Mouse (Mus musculus) neural tube, embryonic 11.5 days (tissue): ENCODE results near the gene Chmp4b. TPM values are rescaled to one million over a fixed set of nuclear protein-coding genes. Genes with fewer than 3 reads are reported as not detected.

Source experiments
- ATAC-seq: fragments of 200-750 bp; cut with Nextera tagmentation; 2 replicates; pipeline ENCODE4 v1.8.0; 2017; ENCODE audit warnings: moderate number of reproducible peaks, mild to moderate bottlenecking, moderate TSS enrichment, moderate library complexity; ENCODE audit not compliant: insufficient read depth, low FRiP score, low TSS enrichment
- DNase-seq: peaks from one replicate; pipeline ENCODE4 v3.0.0-alpha.2; 2015; ENCODE audit warnings: low spot score
- H3K27ac ChIP-seq: fragments of 300-500 bp; sonication (generic); 2 replicates; pipeline ENCODE4 v1.5.1; 2014; ENCODE audit warnings: low read depth, mild to moderate bottlenecking, low read length
- H3K27me3 ChIP-seq: fragments of 300-500 bp; sonication (generic); 2 replicates; pipeline ENCODE4 v1.6.1; 2014; ENCODE audit warnings: mild to moderate bottlenecking, low read length, mixed read lengths; ENCODE audit not compliant: control insufficient read depth, insufficient read depth
- H3K36me3 ChIP-seq: fragments of 300-500 bp; sonication (generic); 2 replicates; pipeline ENCODE4 v1.6.1; 2014; ENCODE audit warnings: mild to moderate bottlenecking, low read length, moderate library complexity, mixed read lengths; ENCODE audit not compliant: control insufficient read depth, insufficient read depth
- H3K4me1 ChIP-seq: fragments of 300-500 bp; sonication (generic); 2 replicates; pipeline ENCODE4 v1.6.1; 2014; ENCODE audit warnings: low read length, mixed read lengths; ENCODE audit not compliant: control insufficient read depth, insufficient read depth
- H3K4me2 ChIP-seq: fragments of 300-500 bp; sonication (generic); 2 replicates; pipeline ENCODE4 v1.6.1; 2014; ENCODE audit warnings: low read depth, mild to moderate bottlenecking, moderate library complexity
- H3K4me3 ChIP-seq: fragments of 300-500 bp; sonication (generic); 2 replicates; pipeline ENCODE4 v1.5.1; 2014; ENCODE audit warnings: low read depth, low read length
- H3K9ac ChIP-seq: fragments of 300-500 bp; sonication (generic); 2 replicates; pipeline ENCODE4 v1.6.1; 2014; ENCODE audit warnings: mild to moderate bottlenecking, low read length
- H3K9me3 ChIP-seq: fragments of 300-500 bp; sonication (generic); 2 replicates; pipeline ENCODE4 v1.6.1; 2016; ENCODE audit warnings: low read length; ENCODE audit not compliant: control insufficient read depth
- WGBS: fragments of 180-500 bp; shearing (Covaris S2); extraction: QIAGEN DNeasy Blood & Tissue Kit; methylation state at CpG from one replicate; pipeline ENCODE4 v1.1.7; 2014; 5-methylcytosine and 5-hydroxymethylcytosine counted together
- polyA plus RNA-seq: library from polyadenylated mRNA; unstranded; fragments of >200 nt; fragmentation: Nextera tagmentation; extraction: Ambion mirVana; gene quantifications from 2 replicates; pipeline ENCODE4 v1.2.1, GENCODE M21; 2014

The Chmp4b gene
- polyA plus RNA-seq, 1 experiment from 2014 or later = 10.5 TPM

GRCm38 (mm10) chr2:154712271-154712677, 60.8 kb downstream of the Chmp4b start:
- Histone ChIP-seq H3K9me3 (no peaks in the 10 kb centered on the region), H3K4me1 (no peaks in the 10 kb centered on the region), H3K36me3 (no peaks in the 10 kb centered on the region), H3K4me3 (no peak overlapping the region), H3K4me2 (no peak overlapping the region), H3K9ac (no peak overlapping the region), H3K27ac (no peak overlapping the region), H3K27me3 (no peaks in the 10 kb centered on the region)
- DNase-seq = peak; percentile 68
- WGBS = 41% methylated on average over 5 of the region's 5 CpGs
- no peak for ATAC-seq

GRCm38 (mm10) chr2:154713083-154713482, 61.6 kb downstream of the Chmp4b start:
- ATAC-seq (no peak), DNase-seq (peak; percentile 12)
- Histone ChIP-seq H3K4me3 (no peak overlapping the region), H3K4me1 (no peaks in the 10 kb centered on the region), H3K36me3 (no peaks in the 10 kb centered on the region), H3K27ac (no peak overlapping the region), H3K4me2 (no peak overlapping the region), H3K9ac (no peak overlapping the region), H3K9me3 (no peaks in the 10 kb centered on the region), H3K27me3 (no peaks in the 10 kb centered on the region)
- 68% methylated on average over 6 of the region's 6 CpGs for WGBS

DNA sequence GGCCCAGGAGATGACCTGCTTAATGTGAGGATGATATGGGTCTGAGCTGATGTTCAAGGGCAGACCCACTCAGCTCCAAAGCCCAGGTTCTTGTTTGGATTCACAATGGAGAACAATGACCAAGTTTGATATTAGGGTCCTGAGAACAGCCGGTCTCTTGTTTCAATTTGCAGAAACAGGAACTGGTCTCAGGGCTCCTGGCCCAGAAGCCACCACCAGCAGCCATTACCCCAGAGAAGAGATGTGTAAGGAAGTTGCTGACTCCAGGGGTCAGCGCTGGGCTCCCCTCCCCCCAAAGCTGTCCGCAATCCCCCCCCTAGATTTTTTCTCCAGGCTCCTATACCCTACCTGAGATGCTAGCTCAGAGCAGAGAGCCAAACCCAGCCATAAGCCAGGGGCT, 62.5 kb downstream of the Chmp4b start:
- Histone ChIP-seq H3K9ac (no peak overlapping the region), H3K4me1 (no peaks in the 10 kb centered on the region), H3K9me3 (no peaks in the 10 kb centered on the region), H3K27me3 (no peaks in the 10 kb centered on the region), H3K4me2 (no peak overlapping the region), H3K4me3 (no peak overlapping the region), H3K36me3 (no peaks in the 10 kb centered on the region), H3K27ac (no peak overlapping the region)
- ATAC-seq (no peak), DNase-seq (no peak)
- WGBS = 80% methylated on average over 3 of the region's 3 CpGs

DNA sequence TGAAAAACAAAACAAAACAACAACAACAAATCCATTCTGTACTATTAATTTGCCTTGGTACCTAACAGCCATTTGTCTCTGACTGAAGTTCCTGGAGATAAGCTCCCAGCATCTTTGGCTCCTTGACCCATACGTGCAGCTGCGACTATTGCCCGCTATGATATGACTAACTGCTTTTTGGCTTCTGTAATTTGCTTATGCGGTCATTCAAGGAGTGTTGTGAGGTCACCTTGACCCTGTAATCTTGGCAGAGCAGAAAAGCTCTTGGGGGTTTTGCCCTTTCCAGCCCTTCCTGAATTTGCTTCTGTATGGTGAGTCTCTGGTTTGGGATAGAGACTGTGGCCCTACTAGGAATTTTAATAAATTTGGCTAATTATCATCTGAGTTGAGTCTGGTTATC, 65.1 kb downstream of the Chmp4b start:
- Histone ChIP-seq H3K27me3 (no peaks in the 10 kb centered on the region), H3K4me3 (no peak overlapping the region), H3K4me2 (no peak overlapping the region), H3K9me3 (no peaks in the 10 kb centered on the region), H3K36me3 (no peaks in the 10 kb centered on the region), H3K27ac (no peak overlapping the region), H3K9ac (no peak overlapping the region), H3K4me1 (no peaks in the 10 kb centered on the region)
- DNase-seq (no peak), ATAC-seq (no peak)
- 91% methylated on average over 4 of the region's 4 CpGs for WGBS

DNA sequence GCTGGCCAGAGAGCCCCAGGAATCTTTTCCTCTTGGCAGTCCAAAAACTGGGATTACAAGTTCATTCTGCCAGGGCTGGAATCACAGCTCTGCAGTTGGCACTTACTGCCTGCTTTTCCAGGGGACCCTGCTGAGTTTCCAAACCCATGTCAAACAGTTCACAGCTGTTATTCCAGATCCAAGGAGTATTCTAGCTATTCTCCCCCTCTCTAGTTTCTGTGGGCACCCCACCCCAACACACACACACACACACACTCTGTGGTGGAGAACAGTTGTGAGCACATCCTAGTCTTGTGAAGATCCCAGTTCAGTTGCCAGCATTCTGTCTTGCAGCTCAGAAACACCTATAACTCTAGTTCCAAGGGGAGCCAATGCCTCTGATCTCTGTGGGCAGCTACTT, 65.6 kb downstream of the Chmp4b start:
- no peak overlapping the region for H3K4me2 ChIP-seq
- H3K4me3 ChIP-seq = no peak overlapping the region
- DNase-seq = no peak
- H3K27ac ChIP-seq = no peak overlapping the region
- no peak for ATAC-seq
- no peaks in the 10 kb centered on the region for H3K4me1 ChIP-seq
- no peaks in the 10 kb centered on the region for H3K27me3 ChIP-seq
- no peaks in the 10 kb centered on the region for H3K9me3 ChIP-seq
- no peaks in the 10 kb centered on the region for H3K36me3 ChIP-seq
- no peak overlapping the region for H3K9ac ChIP-seq

DNA sequence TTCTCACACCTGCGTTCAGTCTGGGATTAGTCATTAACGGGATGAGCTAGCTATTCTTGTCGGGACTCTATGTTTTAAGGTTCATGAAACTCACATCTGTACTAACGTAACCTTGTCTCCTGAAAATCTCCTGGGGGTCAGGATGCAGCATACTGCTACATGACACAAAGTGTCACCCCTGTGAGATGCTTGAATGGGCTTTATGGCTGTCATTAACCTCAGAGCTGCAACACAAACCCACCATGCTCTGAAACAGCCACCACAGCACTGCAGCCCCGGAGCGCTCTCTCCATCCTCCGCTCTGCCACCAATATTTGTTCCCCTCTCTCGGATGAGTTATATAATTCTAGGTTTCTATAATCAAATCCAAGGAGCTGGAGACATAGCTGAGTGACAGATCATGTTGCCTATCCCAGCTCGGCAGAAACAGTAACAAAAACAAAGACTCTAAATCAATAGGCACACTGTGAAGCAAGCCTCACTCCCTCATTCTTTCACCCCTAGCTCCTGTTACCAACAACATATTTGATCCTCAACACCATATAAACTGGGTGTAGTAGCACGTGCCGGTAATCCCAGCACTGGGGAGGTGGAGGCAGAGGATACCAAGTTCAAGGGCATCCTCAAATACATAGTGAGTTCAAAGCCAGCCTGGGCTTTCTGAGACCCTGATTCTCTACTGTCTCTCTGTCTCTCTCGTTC, 67.5 kb downstream of the Chmp4b start:
- ATAC-seq = no peak
- H3K4me2 ChIP-seq = no peak overlapping the region
- DNase-seq = no peak
- no peaks in the 10 kb centered on the region for H3K4me1 ChIP-seq
- no peaks in the 10 kb centered on the region for H3K9me3 ChIP-seq
- 70% methylated on average over 12 of the region's 12 CpGs for WGBS
- no peaks in the 10 kb centered on the region for H3K36me3 ChIP-seq
- no peaks in the 10 kb centered on the region for H3K27me3 ChIP-seq
- no peak overlapping the region for H3K9ac ChIP-seq
- no peak overlapping the region for H3K4me3 ChIP-seq
- H3K27ac ChIP-seq = no peak overlapping the region

DNA sequence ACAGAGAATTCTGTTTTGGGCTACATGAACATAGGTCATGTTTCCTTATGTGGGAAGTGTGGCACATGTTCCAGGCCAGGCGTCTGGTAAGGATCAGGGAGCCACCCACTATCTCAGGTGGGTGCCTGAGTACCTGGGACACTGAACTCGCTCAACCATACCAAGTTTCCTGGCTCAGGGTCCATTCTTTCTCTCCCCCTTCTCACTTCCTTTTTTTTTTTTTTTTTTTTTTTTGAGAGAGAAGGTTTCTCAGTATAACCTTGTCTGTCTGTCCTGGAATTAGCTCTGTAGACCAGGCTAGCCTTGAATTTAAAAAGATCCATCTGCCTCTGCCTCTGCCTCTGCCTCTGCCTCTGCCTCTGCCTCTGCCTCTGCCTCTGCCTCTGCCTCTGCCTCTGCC, 68.8 kb downstream of the Chmp4b start:
- no peak overlapping the region for H3K4me3 ChIP-seq
- no peak overlapping the region for H3K4me2 ChIP-seq
- WGBS = 77% methylated on average over 2 of the region's 2 CpGs
- ATAC-seq = no peak
- no peaks in the 10 kb centered on the region for H3K4me1 ChIP-seq
- H3K27me3 ChIP-seq = no peaks in the 10 kb centered on the region
- no peak overlapping the region for H3K27ac ChIP-seq
- H3K9ac ChIP-seq = no peak overlapping the region
- H3K36me3 ChIP-seq = no peaks in the 10 kb centered on the region
- no peaks in the 10 kb centered on the region for H3K9me3 ChIP-seq
- no peak for DNase-seq

GRCm38 (mm10) chr2:154723473-154723872, 72.0 kb downstream of the Chmp4b start:
- no peaks in the 10 kb centered on the region for H3K27me3 ChIP-seq
- H3K4me3 ChIP-seq = no peak overlapping the region
- H3K36me3 ChIP-seq = no peaks in the 10 kb centered on the region
- no peak overlapping the region for H3K4me2 ChIP-seq
- DNase-seq = no peak
- WGBS = 64% methylated on average over 4 of the region's 4 CpGs
- no peak overlapping the region for H3K27ac ChIP-seq
- no peak for ATAC-seq
- no peaks in the 10 kb centered on the region for H3K9me3 ChIP-seq
- H3K4me1 ChIP-seq = no peaks in the 10 kb centered on the region
- H3K9ac ChIP-seq = no peak overlapping the region

GRCm38 (mm10) chr2:154729737-154730136, 78.2 kb downstream of the Chmp4b start:
- Histone ChIP-seq H3K36me3 (no peaks in the 10 kb centered on the region), H3K27me3 (no peaks in the 10 kb centered on the region), H3K4me3 (no peak overlapping the region), H3K4me1 (no peaks in the 10 kb centered on the region), H3K9me3 (no peaks in the 10 kb centered on the region), H3K4me2 (no peak overlapping the region), H3K27ac (no peak overlapping the region), H3K9ac (no peak overlapping the region)
- WGBS = 49% methylated on average over 3 of the region's 3 CpGs
- DNase-seq (no peak), ATAC-seq (no peak)
